Mouse (Mus musculus) thymus, postnatal 4 days (tissue): ENCODE measurements around the gene Rgs16.
A peak's percentile ranks its signal among the peaks of the same experiment; 100 is the strongest.
"Not testable (repeated sequence)": the region's sequence is repeated elsewhere in the genome, so short reads cannot be mapped to it uniquely, and the experiment has no call there.

Experiments used
- DNase-seq: peaks from one replicate; pipeline ENCODE4 v3.0.0; 2021

The Rgs16 gene

DNA sequence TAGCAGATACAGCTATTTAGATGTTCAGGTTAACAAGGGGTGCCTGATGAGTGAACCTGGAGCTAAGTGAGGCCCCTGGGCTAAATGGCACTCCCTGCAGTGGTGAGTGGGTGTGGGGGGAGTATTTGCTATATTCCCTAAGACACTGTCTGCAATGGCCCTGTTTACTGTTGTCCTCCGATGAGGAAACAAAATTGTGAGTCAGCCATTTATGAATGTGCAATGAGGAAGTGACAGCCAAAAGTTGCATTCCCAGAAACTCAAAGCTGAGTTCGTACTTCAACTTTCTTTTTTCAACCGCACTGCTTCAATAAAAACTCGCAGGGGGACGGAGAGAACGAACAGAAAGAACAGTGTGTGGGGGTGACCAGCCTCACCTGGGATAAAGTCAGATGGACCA is 12.4 kb downstream of the Rgs16 start:
- DNase-seq, result peak; percentile 23

DNA sequence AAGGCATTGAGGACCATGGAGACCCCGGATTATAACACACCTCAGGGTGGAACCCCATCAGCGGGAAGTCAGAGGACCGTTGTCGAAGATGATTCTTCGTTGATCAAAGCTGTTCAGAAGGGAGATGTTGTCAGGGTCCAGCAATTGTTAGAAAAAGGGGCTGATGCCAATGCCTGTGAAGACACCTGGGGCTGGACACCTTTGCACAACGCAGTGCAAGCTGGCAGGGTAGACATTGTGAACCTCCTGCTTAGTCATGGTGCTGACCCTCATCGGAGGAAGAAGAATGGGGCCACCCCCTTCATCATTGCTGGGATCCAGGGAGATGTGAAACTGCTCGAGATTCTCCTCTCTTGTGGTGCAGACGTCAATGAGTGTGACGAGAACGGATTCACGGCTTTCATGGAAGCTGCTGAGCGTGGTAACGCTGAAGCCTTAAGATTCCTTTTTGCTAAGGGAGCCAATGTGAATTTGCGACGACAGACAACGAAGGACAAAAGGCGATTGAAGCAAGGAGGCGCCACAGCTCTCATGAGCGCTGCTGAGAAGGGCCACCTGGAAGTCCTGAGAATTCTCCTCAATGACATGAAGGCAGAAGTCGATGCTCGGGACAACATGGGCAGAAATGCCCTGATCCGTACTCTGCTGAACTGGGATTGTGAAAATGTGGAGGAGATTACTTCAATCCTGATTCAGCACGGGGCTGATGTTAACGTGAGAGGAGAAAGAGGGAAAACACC is 13.7 kb downstream of the Rgs16 start:
- DNase-seq, result no peak

DNA sequence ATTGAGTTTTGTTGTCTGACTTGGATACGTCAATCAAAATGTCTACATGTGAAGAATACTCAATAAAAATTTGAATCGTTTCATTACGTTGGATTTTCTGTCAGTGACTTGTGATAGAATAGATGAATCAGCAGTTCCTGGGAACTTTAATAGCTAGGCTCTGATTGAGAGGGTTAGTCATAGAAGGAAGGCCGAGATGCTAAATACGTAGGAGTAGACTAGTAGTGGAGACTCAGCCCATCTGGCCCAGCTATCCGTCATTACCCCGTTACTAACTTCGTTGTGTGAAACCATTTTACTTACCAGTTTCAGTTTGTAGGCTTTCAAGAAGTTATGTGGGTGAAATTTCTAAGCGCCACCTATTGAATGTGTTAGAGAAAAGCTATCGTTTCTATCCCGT is 24.0 kb downstream of the Rgs16 start:
- DNase-seq, result no peak

GRCm38 (mm10) chr1:153766298-153766697 is 26.1 kb downstream of the Rgs16 start:
- DNase-seq, result no peak

DNA sequence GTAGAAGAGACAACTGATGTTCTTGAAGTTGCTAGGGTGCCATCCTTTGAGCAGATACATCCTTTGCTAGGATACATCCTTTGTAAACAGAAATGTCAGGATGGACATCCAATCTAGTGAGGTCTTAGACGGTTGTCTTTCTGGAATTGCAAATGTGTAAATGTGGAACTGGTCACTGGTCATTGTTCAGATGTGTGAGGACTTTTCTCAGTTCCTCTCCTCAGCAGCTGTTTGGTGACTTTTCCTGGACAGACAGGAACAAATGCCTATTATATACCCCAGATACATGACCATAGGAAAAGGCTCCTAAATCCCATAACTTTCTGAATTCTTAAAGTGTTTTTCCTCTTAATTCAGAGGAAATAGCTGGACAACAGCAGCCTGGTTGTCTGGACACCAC is 27.1 kb downstream of the Rgs16 start:
- no peak for DNase-seq

- DNase-seq, result no peak
These were observed 28.3 kb downstream of the Rgs16 start for GRCm38 (mm10) chr1:153768465-153768864.

GRCm38 (mm10) chr1:153769571-153769970 is 29.4 kb downstream of the Rgs16 start:
- DNase-seq, result not testable (repeated sequence)

DNA sequence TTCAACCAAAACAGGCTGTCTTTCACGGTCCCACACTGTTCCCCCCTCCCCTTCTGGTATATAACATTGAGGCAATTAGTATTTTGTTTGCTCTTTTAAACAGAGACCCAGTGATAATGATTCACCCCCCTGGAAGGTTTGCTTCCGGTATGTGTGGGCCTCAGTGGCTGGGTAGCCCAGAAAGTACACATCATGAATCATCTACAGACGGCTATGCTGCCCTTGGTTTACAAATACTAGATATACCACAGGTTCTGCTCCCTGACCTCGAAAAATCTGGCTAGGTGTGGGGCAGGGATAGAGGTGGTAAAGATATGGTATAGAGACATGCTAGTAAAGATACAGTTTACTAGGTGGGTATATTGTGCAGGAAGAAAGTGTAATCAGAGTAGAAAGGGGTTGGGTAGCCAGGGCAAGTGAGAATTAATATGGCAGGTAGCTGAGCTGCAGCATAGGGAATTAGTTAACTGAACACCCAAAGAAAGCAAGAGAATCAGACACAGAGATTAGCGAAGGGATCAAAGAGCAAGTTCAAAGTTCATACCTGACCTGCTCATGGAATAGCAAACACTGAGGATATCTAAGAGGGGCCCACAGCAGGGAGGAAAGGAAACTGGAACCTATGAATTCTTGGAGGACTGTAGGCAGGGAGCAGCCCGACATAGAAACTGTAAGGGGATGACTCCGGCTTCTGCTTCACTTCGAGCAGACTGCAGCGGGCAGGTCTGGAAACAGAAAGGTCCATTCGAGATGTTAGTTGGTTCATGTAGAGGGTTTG is 30.0 kb downstream of the Rgs16 start:
- DNase-seq, result no peak

DNA sequence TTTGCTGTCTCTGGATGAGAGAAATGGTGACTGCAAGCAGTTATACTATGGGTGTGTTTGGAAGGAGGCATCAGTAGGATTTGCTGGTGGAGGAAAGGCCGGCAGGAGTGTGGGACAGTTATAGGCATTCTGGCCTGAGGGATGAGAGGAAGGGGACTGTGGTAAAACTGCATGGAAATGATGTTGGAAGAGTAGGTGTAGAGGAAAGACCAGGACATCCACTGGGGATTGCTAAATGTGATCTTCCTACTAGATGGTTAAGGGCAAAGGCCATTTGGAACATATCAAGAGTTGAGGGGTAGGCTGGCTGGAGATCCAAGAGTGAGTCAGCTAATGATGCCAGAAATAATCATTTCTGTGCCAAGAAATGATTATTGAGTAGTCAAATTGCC is 30.6 kb downstream of the Rgs16 start:
- DNase-seq, result no peak

DNA sequence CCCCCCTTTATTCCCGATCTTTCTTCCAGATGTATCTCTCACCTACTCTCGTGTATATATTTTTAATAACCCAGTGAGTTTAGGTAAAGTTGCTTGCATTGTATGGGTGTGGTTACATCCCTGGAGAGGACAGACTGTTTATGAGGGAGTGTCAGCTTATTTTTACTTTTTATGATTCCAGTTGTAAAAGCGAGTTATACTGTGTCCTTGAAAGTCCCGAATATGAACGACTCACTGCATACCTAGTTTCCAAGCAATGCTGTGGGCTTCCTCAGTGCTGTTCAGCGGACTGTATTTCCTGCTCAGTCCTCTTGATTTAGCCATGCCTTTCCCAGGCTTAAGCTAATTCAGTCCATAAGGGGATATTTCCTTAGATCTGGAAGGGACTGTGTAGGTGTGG is 35.0 kb downstream of the Rgs16 start:
- DNase-seq, result no peak

GRCm38 (mm10) chr1:153776257-153776656 is 36.1 kb downstream of the Rgs16 start:
- DNase-seq, result no peak

- DNase-seq, result no peak
These were observed 38.1 kb downstream of the Rgs16 start for GRCm38 (mm10) chr1:153778205-153778604.

GRCm38 (mm10) chr1:153783339-153783738 is 43.2 kb downstream of the Rgs16 start:
- DNase-seq, result no peak

GRCm38 (mm10) chr1:153785608-153786007 is 45.5 kb downstream of the Rgs16 start:
- DNase-seq, result no peak

DNA sequence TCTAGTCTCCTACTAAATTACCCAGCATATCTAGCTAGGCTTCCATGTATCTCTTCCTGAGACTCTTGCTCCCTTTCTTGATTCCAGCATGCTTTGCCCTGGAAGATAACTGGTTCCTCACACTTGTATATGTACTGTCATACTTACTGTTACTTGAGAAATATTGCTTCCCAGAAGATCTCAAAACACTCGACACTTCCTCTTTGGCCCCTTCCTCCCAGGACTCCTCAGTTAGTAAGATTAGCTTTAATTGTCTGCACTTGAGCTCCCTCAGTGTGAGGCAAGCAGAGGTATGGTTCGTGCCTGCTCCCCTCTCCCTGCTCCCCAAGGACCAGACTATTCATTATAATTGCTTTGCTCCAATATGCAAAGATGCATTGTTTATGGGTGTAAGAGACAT is 50.6 kb downstream of the Rgs16 start:
- DNase-seq, result no peak

GRCm38 (mm10) chr1:153794241-153794640 is 54.1 kb downstream of the Rgs16 start:
- no peak for DNase-seq
